Mouse (Mus musculus): ENCODE results near the gene Ralgapa1. TPM values are rescaled to one million over a fixed set of nuclear protein-coding genes. Genes with fewer than 3 reads are reported as not detected.

Ralgapa1 gene
- total RNA-seq (2021), result 10 to 100 TPM; 35.2 to 38.6 TPM
- long read RNA-seq, experiment 1, partial matches to known transcripts, result 0 of 2 reads
- long read RNA-seq, experiment 1, other reads (novel, unspliced or antisense), result 2 of 2 reads
- long read RNA-seq, experiment 2, partial matches to known transcripts, result 0 of 4 reads
- long read RNA-seq, experiment 2, other reads (novel, unspliced or antisense), result 4 of 4 reads

DNA sequence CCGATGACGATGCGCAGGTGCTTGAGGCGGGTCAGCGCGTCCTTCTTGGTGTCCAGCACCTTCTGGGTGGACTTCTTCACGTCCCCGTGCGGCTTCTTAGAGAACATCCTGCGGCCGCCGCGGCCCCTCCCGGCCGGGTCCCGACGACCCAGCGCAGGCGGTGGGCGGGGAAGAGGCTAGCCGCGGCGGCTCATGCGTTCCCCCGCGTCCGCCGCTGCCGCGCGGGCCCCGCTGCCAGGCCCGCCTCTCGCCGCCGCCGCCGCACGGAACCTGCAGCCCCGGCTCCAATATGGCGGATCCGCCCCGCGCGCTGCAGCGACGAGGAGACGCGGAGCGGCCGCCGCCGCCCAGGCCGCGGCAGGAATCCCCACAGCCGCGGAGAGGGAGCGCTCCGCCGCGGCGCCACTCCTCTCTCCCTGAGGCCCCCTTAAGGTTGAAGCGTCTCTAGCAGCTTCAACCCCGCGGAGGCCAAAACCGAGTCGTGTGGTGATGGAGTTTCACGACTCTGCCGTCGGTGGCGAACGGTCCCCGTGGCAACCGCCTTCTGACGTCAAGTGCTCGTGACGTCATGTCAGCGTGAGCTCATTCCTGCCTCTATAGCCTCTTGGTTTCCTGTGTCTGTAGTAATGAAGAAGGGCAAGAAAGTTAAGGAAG lies at the start of gene Ralgapa1:
Gene Ralgapa1 (minus strand): TSS at position 507 of the 654 bp plus-strand sequence.
- peak; percentile 82 for DNase-seq

DNA sequence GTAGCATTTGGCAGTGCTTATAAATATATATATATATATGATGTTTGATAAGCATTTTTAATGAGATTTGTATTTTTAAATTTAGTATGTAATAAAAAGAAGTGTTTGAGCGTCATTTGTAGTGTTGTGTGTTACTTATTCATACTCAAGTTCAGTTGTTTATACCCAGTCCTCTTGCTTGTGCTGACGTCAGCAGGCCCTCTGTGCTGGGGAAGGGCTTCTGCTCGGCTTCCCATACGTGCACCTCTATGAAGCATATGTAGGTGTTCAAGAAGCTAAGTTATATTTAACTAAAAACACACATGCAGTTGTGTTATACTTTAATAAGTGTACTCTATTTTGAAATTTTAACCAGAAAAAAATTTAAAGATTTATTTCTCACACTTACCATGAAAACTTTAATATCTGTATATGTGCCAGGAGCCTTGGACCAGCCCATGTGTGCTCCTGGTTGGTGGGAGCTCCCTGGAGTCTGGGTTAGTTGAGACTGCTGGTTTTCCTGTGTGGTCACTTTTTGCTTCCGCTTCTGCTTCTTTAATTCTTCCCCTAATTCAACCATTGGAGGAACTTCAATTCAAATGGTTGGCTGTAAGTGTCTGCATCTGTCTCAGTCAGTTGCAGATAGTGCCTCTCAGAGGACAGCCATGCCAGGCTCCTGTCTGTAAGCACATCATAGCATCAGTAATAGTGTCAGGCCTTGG lies 48.8 kb upstream of the Ralgapa1 start:
- no peak for DNase-seq

DNA sequence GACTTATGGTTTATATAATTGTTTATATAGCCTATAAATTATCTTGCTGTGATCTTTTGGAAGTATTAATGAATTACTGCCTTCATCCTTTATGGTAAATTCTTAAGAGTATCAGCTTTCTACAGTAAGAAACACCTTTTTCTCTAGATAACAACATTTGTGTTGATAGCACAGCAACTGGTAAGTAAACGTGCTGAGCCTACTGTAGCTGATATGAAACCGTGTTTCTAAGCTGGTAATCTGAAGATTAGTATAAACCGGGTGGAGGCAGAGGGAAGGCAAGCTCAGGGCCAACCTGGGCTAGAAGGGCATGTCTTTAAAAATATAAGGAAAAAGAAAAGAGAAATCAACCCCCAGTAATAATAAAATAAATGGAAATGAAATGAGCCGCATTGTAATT lies 46.8 kb upstream of the Ralgapa1 start:
- DNase-seq, result no peak

DNA sequence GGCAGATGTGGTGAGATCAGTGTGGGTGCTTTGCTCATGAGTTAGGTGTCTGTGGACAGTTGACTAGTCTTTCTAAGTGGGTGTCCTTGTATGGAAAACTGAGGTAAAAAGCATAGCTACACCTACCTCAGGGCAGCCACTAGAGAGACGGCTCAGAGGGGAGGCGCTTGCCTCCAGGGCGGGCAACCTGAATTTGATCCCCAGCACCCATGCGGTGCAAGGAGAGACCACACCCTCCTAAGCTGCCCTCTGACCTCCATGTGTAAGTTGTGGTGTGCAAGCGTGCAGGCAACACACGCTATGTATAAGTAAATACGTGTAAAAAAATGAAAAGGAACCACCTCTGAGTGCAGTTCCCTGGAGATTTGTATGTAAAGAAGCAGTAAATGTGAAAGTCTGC lies 39.7 kb upstream of the Ralgapa1 start:
- no peak for DNase-seq

DNA sequence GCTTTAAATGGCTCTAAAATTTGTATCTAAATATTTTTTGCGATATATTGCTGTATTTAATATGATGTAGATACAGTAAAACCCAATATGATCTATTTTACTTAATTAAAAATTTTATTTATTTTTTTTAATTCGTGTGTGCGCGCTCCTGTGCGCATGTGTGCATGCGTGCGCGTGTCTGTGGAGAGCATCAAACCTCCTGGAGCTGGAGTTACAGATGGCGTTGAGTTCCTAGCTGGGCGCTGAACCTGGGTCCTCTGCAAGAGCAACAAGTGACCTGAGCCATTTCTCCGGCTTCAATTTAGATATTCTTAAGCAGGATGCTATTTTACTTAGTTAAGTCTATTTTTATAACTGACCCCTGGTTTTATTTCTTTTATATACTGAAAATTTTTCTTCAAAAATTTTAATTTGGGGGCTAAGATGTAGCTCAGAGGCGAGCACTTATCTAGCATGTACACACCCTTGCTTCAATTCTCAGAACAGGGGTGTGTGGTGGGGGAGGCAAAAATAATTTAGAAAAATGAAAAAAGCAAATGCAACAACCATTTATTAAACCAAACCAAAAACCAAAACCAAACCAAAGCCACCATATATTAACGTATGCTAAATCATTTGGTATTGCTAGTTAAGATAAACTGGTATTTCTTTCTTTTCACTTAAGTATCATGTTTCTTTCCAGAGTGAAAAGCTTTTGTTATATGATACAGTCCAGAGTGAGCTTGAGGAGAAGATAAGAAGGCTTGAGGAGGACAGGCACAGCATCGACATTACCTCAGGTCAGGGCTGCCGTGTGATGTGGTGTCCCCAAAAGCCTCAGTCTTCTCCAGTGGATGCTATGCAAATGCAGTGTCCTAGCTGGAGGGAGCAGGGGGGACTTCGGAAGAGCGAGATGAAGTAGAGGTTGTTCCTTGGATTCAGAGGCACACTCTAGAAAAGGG lies 38.7 kb upstream of the Ralgapa1 start:
- DNase-seq, result no peak

DNA sequence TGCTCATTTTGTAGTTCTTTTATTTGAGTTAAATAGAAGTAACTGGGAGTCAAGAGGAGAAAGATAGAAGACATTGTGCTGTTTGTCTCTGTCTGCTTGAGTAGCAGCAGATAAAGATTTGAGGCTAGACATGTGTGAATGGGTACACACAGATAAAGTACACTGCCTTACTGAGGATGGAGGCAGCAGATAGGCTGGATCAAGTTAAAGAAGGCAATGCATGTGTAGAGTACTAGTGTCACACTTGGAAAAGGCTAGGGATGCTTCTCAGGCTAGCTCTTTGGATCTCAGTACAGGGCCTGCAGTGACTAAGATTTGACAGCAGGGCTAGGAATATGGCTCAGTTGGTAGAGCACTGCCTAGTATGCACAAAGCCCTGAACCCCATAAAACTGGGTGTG lies 29.7 kb upstream of the Ralgapa1 start:
- DNase-seq, result no peak

DNA sequence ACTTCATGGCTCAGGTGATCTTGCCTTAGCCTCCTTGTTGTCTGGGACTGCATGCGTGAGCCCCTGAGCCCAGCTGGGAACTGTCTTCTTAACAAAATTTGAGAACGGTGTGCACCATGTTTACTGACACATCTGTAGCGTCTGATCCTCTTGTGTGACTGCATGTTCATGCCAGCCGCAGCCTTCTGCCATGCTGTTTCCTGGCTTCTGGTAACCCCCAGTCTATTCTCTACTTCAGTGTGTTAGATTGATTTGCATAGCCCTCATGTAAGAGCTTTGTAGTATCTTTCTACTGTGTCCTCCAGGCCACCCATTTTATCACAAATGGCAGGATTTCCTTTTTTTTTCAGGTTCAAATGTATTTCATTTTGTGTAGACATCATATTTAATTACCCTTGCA lies 26.9 kb upstream of the Ralgapa1 start:
- DNase-seq, result no peak

DNA sequence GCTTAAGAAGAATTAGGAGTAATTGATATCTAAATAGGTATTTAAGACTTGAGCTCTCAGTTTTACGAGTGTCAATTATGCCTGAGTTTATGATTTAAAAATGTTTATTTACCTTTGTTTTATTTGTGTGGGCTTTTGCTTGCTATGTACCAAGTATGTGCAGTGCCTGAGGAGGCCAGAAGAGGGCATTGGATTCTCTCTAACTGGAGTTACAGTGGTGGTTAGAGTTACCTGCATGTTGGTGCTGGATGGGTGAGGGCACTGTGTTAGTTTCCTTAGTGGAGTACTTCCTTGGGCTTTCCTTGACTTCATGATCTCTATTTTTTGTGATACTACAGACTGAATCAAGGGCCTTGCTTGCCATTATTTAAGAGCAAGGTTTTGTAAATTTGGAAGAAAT lies 25.8 kb upstream of the Ralgapa1 start:
- DNase-seq, result no peak

DNA sequence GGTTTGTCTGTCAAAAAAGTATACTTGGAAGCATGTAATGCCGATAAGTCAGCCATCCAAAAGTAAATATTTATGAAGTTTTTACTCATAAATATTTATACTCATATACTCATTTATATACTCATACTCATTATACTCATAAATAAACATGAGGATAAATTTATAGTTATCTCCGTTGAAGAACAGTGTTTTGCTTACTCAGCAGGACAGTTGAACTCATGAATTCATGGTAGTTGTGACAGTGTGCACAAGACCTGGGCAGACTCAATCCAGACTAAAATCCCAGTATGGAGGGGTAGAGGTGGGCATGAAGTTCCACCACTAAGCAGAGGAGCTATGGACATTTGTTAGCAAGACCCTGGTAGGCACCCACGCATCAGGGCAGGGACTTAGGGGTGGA lies 16.5 kb upstream of the Ralgapa1 start:
- DNase-seq, result no peak

DNA sequence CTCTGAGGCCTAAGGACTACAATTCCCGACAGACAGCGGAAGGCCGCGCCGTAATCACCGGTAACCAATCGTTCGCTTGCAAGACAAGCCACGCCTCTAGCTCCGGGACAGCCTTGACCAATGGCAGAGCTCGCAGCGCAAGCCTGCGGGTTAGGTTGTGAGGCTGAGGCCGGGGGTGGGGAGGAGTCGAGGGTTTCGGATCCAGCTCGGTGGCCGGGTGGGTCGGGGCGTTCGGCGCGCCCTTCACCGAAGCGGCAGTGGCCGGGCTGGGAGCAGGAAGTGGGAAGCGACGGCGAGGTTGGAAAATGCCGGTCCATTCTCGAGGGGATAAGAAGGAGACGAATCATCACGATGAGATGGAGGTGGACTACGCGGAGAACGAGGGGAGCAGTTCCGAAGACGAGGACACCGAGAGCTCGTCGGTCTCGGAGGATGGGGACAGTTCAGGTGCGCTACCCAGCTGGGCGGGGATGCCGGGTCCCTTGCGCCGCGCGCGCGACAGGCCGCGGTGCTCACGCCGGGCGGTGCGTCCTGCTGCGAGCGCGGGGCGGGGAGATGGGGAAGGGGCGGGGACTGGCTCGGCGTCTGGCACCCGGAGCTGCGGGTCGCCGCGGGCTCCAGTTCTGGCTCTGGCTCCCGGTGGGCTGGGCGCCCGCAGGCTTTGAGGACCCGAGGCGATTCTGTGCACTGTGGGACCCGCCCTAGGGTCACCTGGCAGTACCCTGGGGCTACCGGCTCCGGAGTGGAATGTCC lies 15.4 kb upstream of the Ralgapa1 start, which contains the start of gene Brms1l:
Gene Brms1l (plus strand): TSS at position 126 of the 753 bp plus-strand sequence.
- peak; percentile 97 for DNase-seq

DNA sequence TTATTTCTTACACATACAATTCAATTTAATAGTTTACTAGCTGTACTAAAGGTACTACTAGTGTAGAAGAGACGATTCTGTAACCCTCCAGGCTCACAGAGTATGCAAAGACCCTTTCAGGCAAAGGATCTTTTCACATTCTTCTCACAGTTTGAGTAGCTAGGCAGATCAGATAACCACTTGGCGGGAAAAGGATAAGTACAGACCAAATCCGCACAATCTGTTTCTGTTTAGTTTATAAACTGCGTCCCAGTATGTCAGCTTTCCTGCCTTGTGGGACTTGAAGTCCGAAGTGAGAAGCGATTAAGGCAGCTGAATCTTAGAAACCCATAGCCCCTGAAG lies 14.9 kb upstream of the Ralgapa1 start:
- DNase-seq, result no peak

DNA sequence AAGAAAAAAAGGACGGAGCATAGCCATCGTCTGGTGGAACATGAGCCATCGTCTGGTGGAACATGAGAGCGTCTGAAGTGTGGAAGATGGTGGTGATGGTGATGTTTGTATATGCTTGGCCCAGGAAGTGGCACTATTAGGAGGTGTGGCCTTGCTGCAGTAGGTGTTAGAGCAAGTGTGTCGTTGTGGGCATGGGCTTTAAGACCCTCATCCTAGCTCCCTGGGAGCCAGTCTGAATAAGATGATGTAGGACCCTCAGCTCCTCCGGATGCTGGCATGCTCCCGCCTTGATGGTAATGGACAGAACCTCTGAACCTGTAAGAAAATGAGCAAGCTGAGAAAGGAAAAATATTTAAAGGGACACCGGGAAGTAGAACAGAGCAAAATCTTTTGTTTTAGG lies 13.9 kb upstream of the Ralgapa1 start:
- DNase-seq, result no peak

DNA sequence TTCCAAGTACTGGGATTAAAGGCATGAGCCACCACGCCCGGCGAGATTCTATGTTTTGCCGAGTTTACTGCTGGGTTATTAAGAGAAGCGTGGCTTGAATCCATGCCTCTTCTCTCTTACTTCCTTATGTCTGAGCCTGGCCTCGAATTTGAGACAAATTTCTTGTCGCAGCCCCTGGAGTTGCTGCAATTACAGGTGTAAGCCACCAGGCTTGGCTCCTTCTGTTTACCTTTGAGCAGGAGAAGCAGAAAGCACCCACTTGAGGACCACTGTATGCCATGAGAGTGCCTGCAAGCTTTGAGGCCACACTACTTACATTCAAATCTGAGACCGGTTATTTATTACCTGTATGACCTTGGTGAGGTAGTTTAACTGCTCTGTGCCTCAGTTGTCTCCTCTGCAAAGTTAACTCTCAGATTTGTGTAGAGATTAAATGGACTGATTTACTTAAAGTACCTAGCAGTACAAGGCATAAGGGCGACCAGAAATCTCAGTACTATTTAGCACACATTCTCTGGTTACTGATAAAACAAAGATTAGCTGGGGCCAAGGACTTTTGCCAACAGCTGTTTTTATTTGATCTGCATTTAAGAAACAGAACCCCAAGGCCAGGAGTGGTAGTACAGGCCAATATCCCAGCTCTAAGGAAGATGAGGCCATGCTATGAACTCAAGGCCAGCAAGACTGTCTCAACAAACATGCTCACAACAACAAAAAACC lies 13.1 kb upstream of the Ralgapa1 start:
- DNase-seq, result no peak

DNA sequence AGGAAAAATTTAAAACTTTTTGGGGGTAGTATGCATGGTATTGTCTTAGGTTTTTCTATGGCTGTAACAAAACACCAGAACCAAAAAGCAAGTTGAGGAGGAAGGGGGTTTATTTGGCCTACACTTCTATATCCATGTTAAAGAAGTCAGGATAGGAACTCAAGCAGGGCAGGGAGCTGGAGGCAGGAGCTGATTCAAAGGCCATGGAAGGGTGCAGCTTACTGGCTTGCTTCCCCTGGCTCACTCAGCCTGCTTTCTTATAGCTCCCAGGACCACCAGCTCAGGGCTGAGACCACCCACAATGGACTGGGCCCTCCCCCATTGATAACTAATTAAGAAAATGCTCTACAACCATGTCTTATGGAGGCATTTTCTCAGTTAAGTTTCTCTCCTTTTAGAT lies 12.0 kb upstream of the Ralgapa1 start:
- no peak for DNase-seq

DNA sequence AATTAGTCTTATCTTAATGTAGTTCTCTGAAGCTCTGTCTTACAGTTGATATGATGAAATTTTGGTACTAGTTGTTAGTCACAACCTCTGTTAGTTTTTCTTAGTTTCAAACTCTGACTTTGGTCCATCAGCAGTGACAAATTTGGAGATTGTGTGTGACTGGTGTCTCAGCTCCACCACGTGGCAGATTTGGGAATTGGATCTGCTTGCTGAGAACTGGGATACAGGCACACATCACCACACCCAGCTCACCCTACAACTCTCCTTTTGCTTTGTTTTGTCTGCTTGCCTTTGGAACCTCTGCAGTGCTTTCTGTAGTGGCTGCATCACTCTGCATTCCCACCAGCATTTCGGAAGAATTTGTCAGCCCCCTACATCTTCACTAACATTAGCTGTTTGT lies 10.1 kb upstream of the Ralgapa1 start:
- DNase-seq, result peak; percentile 46

DNA sequence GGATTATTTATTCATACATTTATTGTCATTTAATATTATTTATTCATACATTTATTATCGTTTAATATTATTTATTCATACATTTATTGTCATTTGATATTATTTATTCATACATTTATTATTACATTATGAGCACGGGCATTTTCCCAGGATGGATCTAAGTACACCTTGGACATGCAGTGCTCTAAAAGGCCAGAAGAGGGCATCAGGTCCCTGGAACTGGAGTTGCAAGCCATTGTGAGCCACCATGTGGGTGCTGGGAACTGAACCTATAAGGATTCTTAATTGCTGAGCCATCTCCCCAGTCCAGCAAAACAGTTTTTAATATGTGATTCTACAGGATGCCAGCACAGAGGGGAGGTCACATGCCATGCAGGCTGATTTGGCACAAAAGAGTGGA lies 4.6 kb upstream of the Ralgapa1 start:
- DNase-seq, result no peak

DNA sequence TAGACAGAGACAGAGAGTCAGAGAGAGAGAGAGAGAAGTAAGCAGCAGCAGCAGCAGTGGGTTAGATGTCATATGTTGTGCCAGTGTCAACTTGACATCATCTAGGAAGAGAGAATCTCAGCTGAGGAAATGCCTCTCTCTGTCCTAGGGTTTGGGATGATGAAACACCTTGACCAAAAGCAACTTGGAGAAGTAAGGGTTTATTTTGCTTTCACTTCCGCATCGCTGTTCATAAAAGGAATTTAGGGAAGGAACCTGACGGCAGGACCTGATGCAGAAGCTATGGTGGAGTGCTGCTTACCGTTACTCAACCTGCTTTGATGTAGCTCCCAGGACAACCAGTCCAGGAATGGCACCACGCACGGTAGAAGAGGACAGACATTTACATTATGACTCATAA lies 3.1 kb upstream of the Ralgapa1 start:
- no peak for DNase-seq

DNA sequence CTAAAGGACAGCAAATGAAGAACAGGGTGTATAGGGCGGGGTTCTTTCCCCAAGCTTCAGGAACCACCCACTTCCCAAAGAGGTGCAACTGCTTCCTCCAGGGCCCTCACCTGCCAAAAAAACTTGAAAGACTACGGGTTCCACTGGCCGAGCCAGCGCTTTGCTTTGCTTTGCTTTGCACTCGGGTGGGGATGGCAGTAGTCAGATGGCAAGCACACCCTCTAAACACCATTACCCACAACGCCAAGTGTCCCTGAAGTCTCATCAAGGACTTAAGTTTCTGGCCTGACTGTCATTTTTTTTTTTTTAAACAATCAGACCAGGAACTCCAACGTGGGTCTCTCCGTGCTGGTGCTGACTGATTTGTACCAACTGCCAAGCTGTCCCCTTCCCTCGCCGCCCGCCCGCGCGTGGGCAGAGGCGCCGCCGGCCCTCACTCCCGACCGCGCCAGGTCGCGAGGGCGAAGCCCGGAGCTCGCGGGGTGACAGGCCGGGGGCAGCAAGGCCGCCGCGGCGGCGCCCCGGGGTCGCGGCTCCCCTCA lies 777 bp downstream of the Ralgapa1 start:
- DNase-seq, result peak; percentile 54

DNA sequence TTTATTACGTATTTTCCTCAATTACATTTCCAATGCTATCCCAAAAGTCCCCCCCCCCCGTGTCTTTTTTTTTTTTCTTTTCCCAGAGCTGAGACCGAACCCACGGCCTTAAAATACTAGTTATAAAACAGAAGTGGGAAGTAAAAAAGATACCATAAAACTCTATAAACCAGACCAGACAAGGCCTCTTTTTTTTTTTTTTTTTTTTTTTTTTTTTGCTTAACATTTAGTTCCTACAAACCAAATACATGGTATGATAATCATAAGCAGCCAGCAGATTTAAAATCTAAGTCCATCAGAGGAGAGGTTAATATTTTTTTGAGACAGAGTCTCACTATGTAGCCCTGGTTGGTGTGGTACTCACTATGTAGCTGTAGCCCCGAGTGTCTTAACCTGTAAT lies 4.5 kb downstream of the Ralgapa1 start:
- no peak for DNase-seq

DNA sequence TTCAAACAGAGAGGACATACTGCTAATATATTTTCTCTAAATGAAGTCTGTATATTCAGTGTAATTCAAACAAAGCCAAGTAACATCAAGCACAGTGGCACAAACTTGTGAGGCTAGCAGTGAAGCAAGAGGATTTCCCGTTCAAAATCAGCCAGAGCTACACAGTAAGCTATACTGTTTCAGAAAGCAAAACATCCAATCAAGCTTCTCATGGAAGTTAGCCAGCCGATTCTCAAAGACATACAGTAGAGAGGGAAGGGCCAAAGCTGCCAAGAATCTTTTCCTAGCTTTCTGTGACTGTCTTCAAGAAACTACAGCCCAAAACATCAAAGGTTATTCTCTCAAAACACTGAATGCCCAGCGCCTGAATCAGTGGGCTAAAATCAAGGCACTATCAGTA lies 15.9 kb downstream of the Ralgapa1 start:
- no peak for DNase-seq

DNA sequence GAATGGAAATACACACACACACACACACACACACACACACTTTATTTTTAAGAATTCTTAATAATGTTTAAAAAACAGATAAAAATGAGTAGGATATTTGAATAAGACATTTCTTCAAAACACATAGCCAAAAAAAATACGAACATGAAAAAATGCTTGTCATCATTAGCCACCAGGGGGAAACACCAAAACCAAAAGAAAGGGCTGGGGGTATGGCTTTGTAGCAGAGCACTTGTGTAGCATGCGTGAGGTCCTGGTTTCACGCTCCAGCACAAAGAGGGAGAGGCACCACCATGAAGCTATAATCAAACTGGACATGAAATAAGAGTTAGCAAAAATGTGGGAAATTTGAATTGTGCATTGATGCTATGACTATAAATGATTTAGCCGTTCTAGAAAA lies 19.8 kb downstream of the Ralgapa1 start:
- no peak for DNase-seq
